Mouse (Mus musculus): ENCODE measurements around the gene Gh. TPM values are rescaled to one million over a fixed set of nuclear protein-coding genes. Genes with fewer than 3 reads are reported as not detected.

The Gh gene
- polyA plus RNA-seq, 1 experiment from 2014 or later: not detected

- H3K27me3 ChIP-seq (replicated peaks): peaks cover 7% of the 10 kb centered on the region
- no peak overlapping the region for H3K27ac ChIP-seq
- H3K4me1 ChIP-seq: peaks cover 11% of the 10 kb centered on the region
- H3K9ac ChIP-seq: no peak overlapping the region
- 44% methylated on average over 5 of the region's 5 CpGs for WGBS (ENCODE audit: insufficient replicate concordance)
- ATAC-seq: no peak
- H3K9me3 ChIP-seq (replicated peaks): no peaks in the 10 kb centered on the region
- H3K4me2 ChIP-seq: no peak overlapping the region
- H3K4me3 ChIP-seq: no peak overlapping the region
- no peaks in the 10 kb centered on the region for H3K36me3 ChIP-seq
Observed at GRCm38 (mm10) chr11:106328521-106328920, 26.9 kb upstream of the Gh start.

- WGBS (ENCODE audit: insufficient replicate concordance): 40% methylated on average over 8 of the region's 8 CpGs
- H3K36me3 ChIP-seq: no peaks in the 10 kb centered on the region
- no peak overlapping the region for H3K4me3 ChIP-seq
- no peak for ATAC-seq
- no peak overlapping the region for H3K27ac ChIP-seq
- peaks cover 11% of the 10 kb centered on the region for H3K4me1 ChIP-seq
- no peak overlapping the region for H3K9ac ChIP-seq
- H3K27me3 ChIP-seq (replicated peaks): peaks cover 7% of the 10 kb centered on the region
- H3K9me3 ChIP-seq (replicated peaks): no peaks in the 10 kb centered on the region
- no peak overlapping the region for H3K4me2 ChIP-seq
Observed at GRCm38 (mm10) chr11:106326475-106326874, 24.8 kb upstream of the Gh start.

GRCm38 (mm10) chr11:106325566-106326206 is 24.0 kb upstream of the Gh start:
- H3K9me3 ChIP-seq (replicated peaks): no peaks in the 10 kb centered on the region
- ATAC-seq: no peak
- H3K4me1 ChIP-seq: peaks cover 11% of the 10 kb centered on the region
- no peaks in the 10 kb centered on the region for H3K36me3 ChIP-seq
- no peak overlapping the region for H3K4me2 ChIP-seq
- H3K4me3 ChIP-seq: no peak overlapping the region
- H3K27ac ChIP-seq: no peak overlapping the region
- peaks cover 7% of the 10 kb centered on the region for H3K27me3 ChIP-seq (replicated peaks)
- no peak overlapping the region for H3K9ac ChIP-seq
- 56% methylated on average over 8 of the region's 8 CpGs for WGBS (ENCODE audit: insufficient replicate concordance)

GRCm38 (mm10) chr11:106324858-106325257 is 23.2 kb upstream of the Gh start:
- WGBS (ENCODE audit: insufficient replicate concordance): 70% methylated on average over 5 of the region's 5 CpGs
- Histone ChIP-seq H3K4me1 (peaks cover 11% of the 10 kb centered on the region), H3K27ac (no peak overlapping the region), H3K9ac (no peak overlapping the region), H3K36me3 (no peaks in the 10 kb centered on the region), H3K27me3 (replicated peaks) (peaks cover 7% of the 10 kb centered on the region), H3K4me3 (no peak overlapping the region), H3K9me3 (replicated peaks) (no peaks in the 10 kb centered on the region), H3K4me2 (no peak overlapping the region)
- ATAC-seq: no peak

GRCm38 (mm10) chr11:106318406-106319366 is 17.0 kb upstream of the Gh start:
- no peak overlapping the region for H3K4me2 ChIP-seq
- peaks cover 13% of the 10 kb centered on the region for H3K4me1 ChIP-seq
- no peaks in the 10 kb centered on the region for H3K27me3 ChIP-seq (replicated peaks)
- H3K9ac ChIP-seq: no peak overlapping the region
- 48% methylated on average over 21 of the region's 21 CpGs for WGBS (ENCODE audit: insufficient replicate concordance)
- no peak overlapping the region for H3K4me3 ChIP-seq
- no peak for ATAC-seq
- H3K36me3 ChIP-seq: no peaks in the 10 kb centered on the region
- no peaks in the 10 kb centered on the region for H3K9me3 ChIP-seq (replicated peaks)
- H3K27ac ChIP-seq: no peak overlapping the region

- no peaks in the 10 kb centered on the region for H3K9me3 ChIP-seq (replicated peaks)
- no peak for ATAC-seq
- H3K4me1 ChIP-seq: peaks cover 15% of the 10 kb centered on the region
- H3K4me3 ChIP-seq: no peak overlapping the region
- 65% methylated on average over 7 of the region's 7 CpGs for WGBS (ENCODE audit: insufficient replicate concordance)
- no peak overlapping the region for H3K27ac ChIP-seq
- no peak overlapping the region for H3K4me2 ChIP-seq
- no peak overlapping the region for H3K9ac ChIP-seq
- no peaks in the 10 kb centered on the region for H3K27me3 ChIP-seq (replicated peaks)
- H3K36me3 ChIP-seq: no peaks in the 10 kb centered on the region
Observed at GRCm38 (mm10) chr11:106317801-106318200, 16.1 kb upstream of the Gh start.

GRCm38 (mm10) chr11:106316416-106316815 is 14.8 kb upstream of the Gh start:
- H3K4me2 ChIP-seq: no peak overlapping the region
- 0 out of 2 replicates have a peak, but pooled peaks cover 4% of the 10 kb centered on the region for H3K27me3 ChIP-seq (replicated peaks)
- WGBS (ENCODE audit: insufficient replicate concordance): 61% methylated on average over 1 of the region's 1 CpGs
- no peak overlapping the region for H3K4me3 ChIP-seq
- no peaks in the 10 kb centered on the region for H3K36me3 ChIP-seq
- peaks cover 15% of the 10 kb centered on the region for H3K4me1 ChIP-seq
- no peak overlapping the region for H3K9ac ChIP-seq
- no peak for ATAC-seq
- H3K9me3 ChIP-seq (replicated peaks): no peaks in the 10 kb centered on the region
- H3K27ac ChIP-seq: no peak overlapping the region

GRCm38 (mm10) chr11:106314333-106314812 is 12.7 kb upstream of the Gh start, which contains the start of gene Cd79b:
Gene Cd79b, minus strand, starts transcription at chr11:106314762.
- Histone ChIP-seq H3K9ac (no peak within 1 kb of the TSS), H3K27ac (0 out of 2 replicates have a peak within 1 kb of the TSS, but pooled peaks have one; percentile 11), H3K4me3 (peak within 1 kb of the TSS; percentile 14; the same call in 1 of the 2 replicates), H3K9me3 (replicated peaks) (no peaks in the 10 kb centered on the region), H3K4me2 (peak within 1 kb of the TSS; percentile 36), H3K27me3 (replicated peaks) (0 out of 2 replicates have a peak, but pooled peaks cover 4% of the 10 kb centered on the region), H3K36me3 (no peaks in the 10 kb centered on the region), H3K4me1 (peaks cover 15% of the 10 kb centered on the region)
- WGBS (ENCODE audit: insufficient replicate concordance): 39% methylated on average over 9 of the region's 9 CpGs
- no peak for ATAC-seq

GRCm38 (mm10) chr11:106313533-106313932 is 11.9 kb upstream of the Gh start:
- H3K4me2 ChIP-seq: peak overlapping the region; percentile 36
- 30% methylated on average over 5 of the region's 5 CpGs for WGBS (ENCODE audit: insufficient replicate concordance)
- 0 out of 2 replicates have a peak, but pooled peaks cover 4% of the 10 kb centered on the region for H3K27me3 ChIP-seq (replicated peaks)
- no peak overlapping the region for H3K4me3 ChIP-seq
- H3K4me1 ChIP-seq: peaks cover 15% of the 10 kb centered on the region
- no peaks in the 10 kb centered on the region for H3K9me3 ChIP-seq (replicated peaks)
- no peaks in the 10 kb centered on the region for H3K36me3 ChIP-seq
- H3K27ac ChIP-seq: no peak overlapping the region
- H3K9ac ChIP-seq: no peak overlapping the region
- ATAC-seq: no peak

GRCm38 (mm10) chr11:106310123-106310522 is 8.5 kb upstream of the Gh start:
- ATAC-seq: no peak
- Histone ChIP-seq H3K4me1 (peaks cover 12% of the 10 kb centered on the region), H3K4me2 (no peak overlapping the region), H3K4me3 (no peak overlapping the region), H3K9me3 (replicated peaks) (no peaks in the 10 kb centered on the region), H3K36me3 (no peaks in the 10 kb centered on the region), H3K9ac (no peak overlapping the region), H3K27ac (no peak overlapping the region), H3K27me3 (replicated peaks) (0 out of 2 replicates have a peak, but pooled peaks cover 4% of the 10 kb centered on the region)
- WGBS (ENCODE audit: insufficient replicate concordance): 68% methylated on average over 5 of the region's 5 CpGs

GRCm38 (mm10) chr11:106308162-106308561 is 6.5 kb upstream of the Gh start:
- H3K9me3 ChIP-seq (replicated peaks): no peaks in the 10 kb centered on the region
- H3K4me2 ChIP-seq: no peak overlapping the region
- no peak overlapping the region for H3K9ac ChIP-seq
- H3K27ac ChIP-seq: no peak overlapping the region
- 60% methylated on average over 11 of the region's 11 CpGs for WGBS (ENCODE audit: insufficient replicate concordance)
- no peaks in the 10 kb centered on the region for H3K4me1 ChIP-seq
- H3K4me3 ChIP-seq: no peak overlapping the region
- ATAC-seq: no peak
- no peaks in the 10 kb centered on the region for H3K36me3 ChIP-seq
- H3K27me3 ChIP-seq (replicated peaks): 0 out of 2 replicates have a peak, but pooled peaks cover 4% of the 10 kb centered on the region

GRCm38 (mm10) chr11:106307432-106307831 is 5.8 kb upstream of the Gh start:
- ATAC-seq: no peak
- H3K9ac ChIP-seq: no peak overlapping the region
- 0 out of 2 replicates have a peak, but pooled peaks cover 4% of the 10 kb centered on the region for H3K27me3 ChIP-seq (replicated peaks)
- H3K4me3 ChIP-seq: no peak overlapping the region
- H3K36me3 ChIP-seq: no peaks in the 10 kb centered on the region
- WGBS (ENCODE audit: insufficient replicate concordance): 63% methylated on average over 5 of the region's 5 CpGs
- H3K27ac ChIP-seq: no peak overlapping the region
- no peaks in the 10 kb centered on the region for H3K4me1 ChIP-seq
- H3K9me3 ChIP-seq (replicated peaks): no peaks in the 10 kb centered on the region
- no peak overlapping the region for H3K4me2 ChIP-seq
